Mouse (Mus musculus) adrenal gland, postnatal 25 days (tissue): ENCODE results near the gene Lamtor1. TPM values are rescaled to one million over a fixed set of nuclear protein-coding genes. Genes with fewer than 3 reads are reported as not detected.
A peak's percentile ranks its signal among the peaks of the same experiment; 100 is the strongest.
"Not testable (repeated sequence)": the region's sequence is repeated elsewhere in the genome, so short reads cannot be mapped to it uniquely, and the experiment has no call there.

Source experiments
- DNase-seq: peaks from one replicate; pipeline ENCODE4 v3.0.0; 2021; ENCODE audit warnings: mixed read lengths
- total RNA-seq: library from RNA; stranded (reverse); gene quantifications from 2 replicates; pipeline ENCODE4 v1.2.3, GENCODE M21; 2021

The Lamtor1 gene
- total RNA-seq, 1 experiment from 2014 or later = 103 TPM

GRCm38 (mm10) chr7:101900331-101901097, 5.2 kb upstream of the Lamtor1 start:
- DNase-seq = no peak

GRCm38 (mm10) chr7:101901969-101902368, 3.7 kb upstream of the Lamtor1 start:
- no peak for DNase-seq

GRCm38 (mm10) chr7:101902846-101903245, 2.9 kb upstream of the Lamtor1 start:
- no peak for DNase-seq

- DNase-seq = no peak
Measured at GRCm38 (mm10) chr7:101906287-101906681, 580 bp downstream of the Lamtor1 start, which contains the start of gene Tomt. Gene Tomt, minus strand, starts transcription at chr7:101906359.

GRCm38 (mm10) chr7:101906696-101907095, 992 bp downstream of the Lamtor1 start:
- no peak for DNase-seq

GRCm38 (mm10) chr7:101908367-101908766, 2.7 kb downstream of the Lamtor1 start:
- no peak for DNase-seq

- no peak for DNase-seq
Measured at GRCm38 (mm10) chr7:101910138-101910537, 4.4 kb downstream of the Lamtor1 start.

GRCm38 (mm10) chr7:101911982-101912381, 6.3 kb downstream of the Lamtor1 start:
- DNase-seq = no peak

- DNase-seq = peak; percentile 63
Measured at GRCm38 (mm10) chr7:101918071-101918470, 12.4 kb downstream of the Lamtor1 start.

- DNase-seq = not testable (repeated sequence)
Measured at GRCm38 (mm10) chr7:101925892-101926291, 20.2 kb downstream of the Lamtor1 start.

- no peak for DNase-seq
Measured at GRCm38 (mm10) chr7:101928093-101928492, 22.4 kb downstream of the Lamtor1 start.

- no peak for DNase-seq
Measured at GRCm38 (mm10) chr7:101932551-101932950, 26.8 kb downstream of the Lamtor1 start.

- no peak for DNase-seq
Measured at GRCm38 (mm10) chr7:101933300-101933699, 27.6 kb downstream of the Lamtor1 start.

GRCm38 (mm10) chr7:101933751-101934240, 28.1 kb downstream of the Lamtor1 start, which contains the start of the genes Lrrc51 and Numa1:
Gene Lrrc51, minus strand, starts transcription at chr7:101933895.
Gene Numa1, plus strand, starts transcription at chr7:101934111.
- peak; percentile 94 for DNase-seq

- DNase-seq = no peak
Measured at GRCm38 (mm10) chr7:101935957-101936356, 30.3 kb downstream of the Lamtor1 start.

GRCm38 (mm10) chr7:101936996-101937395, 31.3 kb downstream of the Lamtor1 start:
- DNase-seq = no peak

- no peak for DNase-seq
Measured at GRCm38 (mm10) chr7:101937569-101937968, 31.9 kb downstream of the Lamtor1 start.

GRCm38 (mm10) chr7:101938348-101938747, 32.6 kb downstream of the Lamtor1 start:
- DNase-seq = no peak

- no peak for DNase-seq
Measured at GRCm38 (mm10) chr7:101939758-101940157, 34.1 kb downstream of the Lamtor1 start.

- DNase-seq = not testable (repeated sequence)
Measured at GRCm38 (mm10) chr7:101949008-101949407, 43.3 kb downstream of the Lamtor1 start.

- no peak for DNase-seq
Measured at GRCm38 (mm10) chr7:101951648-101952047, 45.9 kb downstream of the Lamtor1 start.

GRCm38 (mm10) chr7:101952098-101952497, 46.4 kb downstream of the Lamtor1 start:
- DNase-seq = no peak

- DNase-seq = no peak
Measured at GRCm38 (mm10) chr7:101954163-101954562, 48.5 kb downstream of the Lamtor1 start.

GRCm38 (mm10) chr7:101955276-101955675, 49.6 kb downstream of the Lamtor1 start:
- DNase-seq = no peak
